Mouse (Mus musculus): ENCODE results near the gene Zbed6. TPM values are rescaled to one million over a fixed set of nuclear protein-coding genes. Genes with fewer than 3 reads are reported as not detected.

Zbed6 gene
- polyA plus RNA-seq (2015; fragmentation: Illumina TruSeq; extraction: RNeasy Lipid Tissue Mini Kit (QIAGEN cat#74804); ENCODE audit: insufficient read depth, low read depth, low replicate concordance), result 1.4 TPM

DNA sequence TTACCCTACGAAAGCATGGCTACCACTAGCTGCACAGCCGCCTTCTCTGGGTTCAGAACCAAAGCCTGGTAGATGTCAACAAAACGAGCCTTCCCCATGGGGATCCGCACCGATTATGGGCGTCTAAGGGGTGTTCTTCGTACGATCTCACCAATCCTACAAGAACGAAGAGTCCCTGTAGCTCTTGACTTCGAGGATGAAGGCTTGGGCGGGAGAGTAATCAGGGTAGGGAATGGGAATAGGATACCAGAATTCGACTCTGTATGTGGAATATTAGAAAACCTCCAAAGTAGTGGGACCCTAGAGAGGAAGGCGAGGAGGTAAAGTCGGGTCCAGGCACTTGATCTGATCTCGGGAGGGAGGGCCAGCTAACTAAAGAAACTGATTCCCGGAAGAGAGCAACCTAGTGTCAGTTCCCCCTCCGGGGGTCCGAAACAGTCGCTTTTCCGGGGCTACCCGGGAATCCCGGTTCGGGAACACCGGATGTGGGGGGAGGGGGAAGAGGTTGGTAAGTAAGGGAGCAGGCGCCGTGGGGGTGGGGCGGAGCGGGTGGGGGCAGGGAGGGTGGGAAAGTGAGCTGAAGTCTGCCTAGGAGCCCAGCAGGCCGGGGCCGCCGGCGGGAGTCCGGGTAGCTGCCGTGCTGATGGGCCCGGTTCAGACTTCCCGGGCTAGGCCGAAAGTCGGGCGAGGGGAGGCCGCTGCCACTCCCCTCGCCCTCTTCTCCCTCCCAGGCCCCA lies at the start of gene Zbed6:
Gene Zbed6, minus strand, starts transcription at position 420 of the 737 bp plus-strand sequence.

DNA sequence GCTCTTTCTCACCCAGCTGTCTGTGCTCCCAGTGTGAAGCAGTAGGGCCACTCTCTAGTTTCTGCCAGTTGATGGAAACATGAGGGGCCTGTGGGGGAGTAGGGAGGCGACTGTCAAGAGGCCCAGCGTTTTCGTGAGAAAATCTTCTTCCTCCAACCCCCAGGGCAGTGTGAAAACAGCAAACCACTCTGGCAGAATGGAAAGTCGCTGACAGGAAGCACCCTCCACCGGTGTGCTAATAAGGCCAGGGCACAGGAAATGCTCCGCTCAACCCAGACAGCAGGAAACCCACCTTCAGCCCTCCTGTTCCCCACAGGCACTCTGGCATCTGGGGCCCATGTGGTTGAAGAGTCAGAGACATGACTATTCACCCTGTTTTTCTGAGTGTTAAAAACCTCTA lies 29.2 kb upstream of the Zbed6 start, which contains the start of gene Lax1:
Gene Lax1, minus strand, starts transcription at position 212 of the 400 bp plus-strand sequence.

DNA sequence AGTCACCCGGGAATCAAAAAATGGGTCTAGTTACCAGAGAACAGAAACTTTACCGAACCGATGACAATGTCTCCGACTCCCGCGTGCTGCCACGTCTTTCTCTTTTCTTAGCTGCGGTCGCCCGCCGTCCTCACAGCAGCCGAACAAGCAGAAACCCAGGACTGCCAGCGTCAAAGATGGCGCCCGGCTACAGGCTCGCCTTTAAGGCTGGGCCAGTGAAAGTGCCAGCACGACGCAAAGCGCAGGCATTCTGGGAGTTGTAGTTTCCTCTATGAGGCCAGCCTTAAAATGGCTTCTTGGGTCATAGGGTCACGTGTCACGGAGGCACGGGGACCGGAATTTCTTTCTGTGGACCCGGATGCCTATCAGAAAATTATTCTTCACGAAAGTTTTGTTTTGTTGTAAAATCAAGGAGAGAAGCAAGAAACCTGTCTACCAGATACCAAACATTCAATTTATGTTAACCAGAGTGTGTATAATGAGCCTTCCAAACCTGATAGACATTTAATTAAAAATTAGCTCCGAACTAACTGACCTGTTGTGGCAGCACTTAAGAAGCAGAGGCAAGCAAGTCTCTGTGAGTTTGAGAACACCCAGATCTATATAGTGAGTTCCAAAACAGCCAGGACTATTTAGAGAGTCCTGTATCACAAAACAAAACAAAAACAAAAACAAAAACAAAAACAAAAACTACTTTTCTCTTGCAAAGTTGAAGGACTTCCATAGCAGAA lies 683 bp upstream of the Zbed6 start, which contains the start of gene Gm38394:
Gene Gm38394, minus strand, starts transcription at position 116 of the 731 bp plus-strand sequence.

DNA sequence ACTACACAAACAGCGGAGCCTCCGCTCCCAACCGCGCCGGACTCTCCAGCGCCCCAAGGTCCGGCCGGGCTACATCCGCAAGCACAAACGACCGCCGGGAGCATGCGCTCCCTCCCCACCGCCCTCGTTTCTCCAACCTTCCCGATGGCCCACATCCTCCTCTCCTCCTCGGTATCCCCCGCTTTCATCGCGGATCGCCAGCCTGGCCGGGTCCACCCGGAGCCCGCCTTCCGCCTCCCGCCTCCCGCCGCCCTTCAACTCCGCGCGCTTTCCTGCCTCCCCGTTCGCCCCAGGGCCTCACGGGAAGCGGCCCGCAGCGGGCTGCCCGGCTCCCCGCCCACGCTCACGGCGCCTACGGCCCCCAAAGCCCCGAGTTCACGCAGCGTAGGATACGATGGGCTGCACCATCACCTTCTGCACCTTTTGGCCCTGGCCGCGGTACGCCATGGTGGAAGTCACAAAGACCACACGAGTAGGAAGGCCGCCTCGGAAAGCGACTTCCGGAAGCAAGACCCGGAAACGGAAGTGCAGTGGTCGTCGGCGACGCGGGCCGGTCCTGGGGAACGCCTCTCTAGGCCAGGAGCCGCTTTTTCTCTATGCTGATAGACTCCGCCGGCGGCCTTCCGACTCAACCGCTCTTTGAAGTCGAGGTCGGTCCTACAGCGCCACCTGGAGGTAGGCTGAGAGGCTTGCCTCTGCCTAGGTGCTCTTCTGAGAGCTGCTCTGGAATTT lies 50.7 kb downstream of the Zbed6 start, which contains the start of gene Snrpe:
Gene Snrpe, minus strand, starts transcription at position 521 of the 732 bp plus-strand sequence.

Other genes starting within 250 kb of the Zbed6 start
- 12.5 TPM for gene Sox13, start 236.5 kb downstream of the Zbed6 start, polyA plus RNA-seq (2015; fragmentation: Illumina TruSeq; extraction: RNeasy Lipid Tissue Mini Kit (QIAGEN cat#74804); ENCODE audit: insufficient read depth, low read depth, low replicate concordance)
- gene Snrpe, start 50.6 kb downstream of the Zbed6 start, polyA plus RNA-seq (2015; fragmentation: Illumina TruSeq; extraction: RNeasy Lipid Tissue Mini Kit (QIAGEN cat#74804); ENCODE audit: insufficient read depth, low read depth, low replicate concordance), result 36.5 TPM
- gene Gm38394, start 433 bp upstream of the Zbed6 start, polyA plus RNA-seq (2015; fragmentation: Illumina TruSeq; extraction: RNeasy Lipid Tissue Mini Kit (QIAGEN cat#74804); ENCODE audit: insufficient read depth, low read depth, low replicate concordance), result 4.1 TPM
- 0.83 TPM for gene Lax1, start 29.2 kb upstream of the Zbed6 start, polyA plus RNA-seq (2015; fragmentation: Illumina TruSeq; extraction: RNeasy Lipid Tissue Mini Kit (QIAGEN cat#74804); ENCODE audit: insufficient read depth, low read depth, low replicate concordance)
- 6.9 TPM for gene Atp2b4, start 140.2 kb upstream of the Zbed6 start, polyA plus RNA-seq (2015; fragmentation: Illumina TruSeq; extraction: RNeasy Lipid Tissue Mini Kit (QIAGEN cat#74804); ENCODE audit: insufficient read depth, low read depth, low replicate concordance)
- gene Optc, start 247.1 kb upstream of the Zbed6 start, polyA plus RNA-seq (2015; fragmentation: Illumina TruSeq; extraction: RNeasy Lipid Tissue Mini Kit (QIAGEN cat#74804); ENCODE audit: insufficient read depth, low read depth, low replicate concordance), result not detected